Mouse (Mus musculus): ENCODE measurements around the gene Sars2. TPM values are rescaled to one million over a fixed set of nuclear protein-coding genes. Genes with fewer than 3 reads are reported as not detected.

The Sars2 gene
- polyA plus RNA-seq, 1 experiment from 2014 or later = 32.4 TPM

- H3K4me3 ChIP-seq (ENCODE audit: low read depth, low read length) = no peak overlapping the region
- 67% methylated on average over 3 of the region's 3 CpGs for WGBS
- 0 out of 2 replicates have a peak, but pooled peaks cover 3% of the 10 kb centered on the region for H3K4me1 ChIP-seq (ENCODE audit: control insufficient read depth, insufficient read depth, low read length)
- no peak overlapping the region for H3K27ac ChIP-seq (ENCODE audit: low read depth, low read length)
- H3K9ac ChIP-seq (ENCODE audit: low read length) = no peak overlapping the region
- H3K27me3 ChIP-seq (ENCODE audit: control insufficient read depth, insufficient read depth, low read length) = no peaks in the 10 kb centered on the region
- H3K4me2 ChIP-seq (ENCODE audit: low read depth) = no peak overlapping the region
- H3K9me3 ChIP-seq (ENCODE audit: control insufficient read depth, low read length) = no peaks in the 10 kb centered on the region
- DNase-seq (ENCODE audit: low spot score) (no peak), ATAC-seq (ENCODE audit: insufficient read depth, low FRiP score, low TSS enrichment) (no peak)
- no peaks in the 10 kb centered on the region for H3K36me3 ChIP-seq (ENCODE audit: control insufficient read depth, insufficient read depth, low read length)
Observed at GRCm38 (mm10) chr7:28720753-28721537, 20.8 kb upstream of the Sars2 start.

- DNase-seq (ENCODE audit: low spot score) = no peak
- H3K27me3 ChIP-seq (ENCODE audit: control insufficient read depth, insufficient read depth, low read length) = no peaks in the 10 kb centered on the region
- H3K9ac ChIP-seq (ENCODE audit: low read length) = no peak overlapping the region
Observed at GRCm38 (mm10) chr7:28722079-28722478, 19.7 kb upstream of the Sars2 start.

GRCm38 (mm10) chr7:28724613-28725012 lies 17.2 kb upstream of the Sars2 start:
- H3K4me2 ChIP-seq (ENCODE audit: low read depth) = no peak overlapping the region
- DNase-seq (ENCODE audit: low spot score) (no peak), ATAC-seq (ENCODE audit: insufficient read depth, low FRiP score, low TSS enrichment) (no peak)
- H3K27me3 ChIP-seq (ENCODE audit: control insufficient read depth, insufficient read depth, low read length) = no peaks in the 10 kb centered on the region
- no peaks in the 10 kb centered on the region for H3K9me3 ChIP-seq (ENCODE audit: control insufficient read depth, low read length)
- no peak overlapping the region for H3K27ac ChIP-seq (ENCODE audit: low read depth, low read length)
- no peak overlapping the region for H3K4me3 ChIP-seq (ENCODE audit: low read depth, low read length)
- H3K9ac ChIP-seq (ENCODE audit: low read length) = no peak overlapping the region
- no peaks in the 10 kb centered on the region for H3K36me3 ChIP-seq (ENCODE audit: control insufficient read depth, insufficient read depth, low read length)
- 86% methylated on average over 2 of the region's 2 CpGs for WGBS
- H3K4me1 ChIP-seq (ENCODE audit: control insufficient read depth, insufficient read depth, low read length) = no peaks in the 10 kb centered on the region

More at GRCm38 (mm10) chr7:28722079-28722478, 19.7 kb upstream of the Sars2 start:
- ATAC-seq (ENCODE audit: insufficient read depth, low FRiP score, low TSS enrichment) = no peak
- H3K4me2 ChIP-seq (ENCODE audit: low read depth) = no peak overlapping the region
- no peaks in the 10 kb centered on the region for H3K36me3 ChIP-seq (ENCODE audit: control insufficient read depth, insufficient read depth, low read length)
- no peaks in the 10 kb centered on the region for H3K9me3 ChIP-seq (ENCODE audit: control insufficient read depth, low read length)
- H3K4me3 ChIP-seq (ENCODE audit: low read depth, low read length) = no peak overlapping the region
- H3K4me1 ChIP-seq (ENCODE audit: control insufficient read depth, insufficient read depth, low read length) = no peaks in the 10 kb centered on the region
- WGBS = 93% methylated on average over 7 of the region's 7 CpGs
- no peak overlapping the region for H3K27ac ChIP-seq (ENCODE audit: low read depth, low read length)

DNA sequence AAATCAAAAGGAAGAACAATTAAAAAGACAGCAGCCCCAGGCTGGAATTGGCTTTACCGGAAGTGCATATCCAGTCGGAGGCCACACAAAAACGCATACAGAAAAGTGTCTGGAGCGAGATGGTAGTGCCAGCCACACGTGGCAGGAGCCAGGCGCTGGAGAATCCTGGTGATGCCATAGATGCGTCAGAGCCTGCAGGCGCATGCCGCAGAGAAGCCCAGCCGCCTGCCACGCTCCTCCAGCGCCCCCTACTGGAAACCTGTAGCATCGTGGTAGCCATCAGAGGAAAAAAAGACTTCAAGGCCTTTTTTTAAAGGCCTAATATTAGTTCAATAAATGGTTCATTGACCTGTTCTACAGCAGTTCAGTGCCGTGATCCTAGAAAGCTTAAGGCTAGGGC lies 15.2 kb upstream of the Sars2 start:
- Histone ChIP-seq H3K4me2 (ENCODE audit: low read depth) (no peak overlapping the region; the same call in 1 of the 2 replicates), H3K9me3 (ENCODE audit: control insufficient read depth, low read length) (no peaks in the 10 kb centered on the region), H3K27ac (ENCODE audit: low read depth, low read length) (no peak overlapping the region), H3K27me3 (ENCODE audit: control insufficient read depth, insufficient read depth, low read length) (no peaks in the 10 kb centered on the region), H3K4me1 (ENCODE audit: control insufficient read depth, insufficient read depth, low read length) (no peaks in the 10 kb centered on the region), H3K36me3 (ENCODE audit: control insufficient read depth, insufficient read depth, low read length) (no peaks in the 10 kb centered on the region), H3K4me3 (ENCODE audit: low read depth, low read length) (no peak overlapping the region), H3K9ac (ENCODE audit: low read length) (no peak overlapping the region)
- DNase-seq (ENCODE audit: low spot score) (peak; percentile 79), ATAC-seq (ENCODE audit: insufficient read depth, low FRiP score, low TSS enrichment) (no peak)
- 7% methylated on average over 14 of the region's 14 CpGs for WGBS

DNA sequence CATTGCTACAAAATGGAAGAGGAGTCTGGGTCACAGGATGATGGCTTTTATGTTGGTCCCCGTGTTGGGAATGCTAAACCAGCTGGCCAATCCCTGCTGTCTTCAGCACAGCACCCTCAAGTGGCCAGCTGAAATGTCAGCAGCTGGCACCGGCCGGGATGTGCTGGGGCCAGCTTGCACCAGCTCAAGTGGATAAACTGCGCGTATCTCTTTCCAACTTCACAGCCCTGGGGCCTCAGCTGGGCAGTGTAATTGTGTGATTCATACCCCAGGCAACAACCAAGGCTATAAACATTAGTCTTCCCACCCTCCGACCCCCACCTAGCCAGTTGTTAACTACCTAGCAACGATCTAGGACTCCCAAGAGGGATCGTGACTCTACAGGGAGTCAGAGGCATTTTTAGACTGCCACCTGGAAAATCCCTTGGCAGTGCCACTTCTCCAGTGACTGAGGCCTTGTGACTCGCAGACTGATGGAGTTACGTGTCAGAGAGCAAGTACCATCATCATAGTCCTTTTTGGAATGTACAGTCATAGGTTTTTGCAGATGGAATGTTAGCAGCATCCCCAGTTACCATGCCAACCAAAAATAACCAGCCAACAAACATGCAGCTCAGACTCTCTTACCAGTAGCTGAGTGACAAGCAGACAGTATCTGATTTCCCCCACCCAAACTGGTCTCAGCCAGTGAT lies 14.0 kb upstream of the Sars2 start:
- Histone ChIP-seq H3K9ac (ENCODE audit: low read length) (no peak overlapping the region; the same call in 1 of the 2 replicates), H3K4me2 (ENCODE audit: low read depth) (no peak overlapping the region), H3K27me3 (ENCODE audit: control insufficient read depth, insufficient read depth, low read length) (peaks cover 2% of the 10 kb centered on the region; the same call in 1 of the 2 replicates), H3K36me3 (ENCODE audit: control insufficient read depth, insufficient read depth, low read length) (no peaks in the 10 kb centered on the region), H3K4me1 (ENCODE audit: control insufficient read depth, insufficient read depth, low read length) (no peaks in the 10 kb centered on the region; the same call in 1 of the 2 replicates), H3K4me3 (ENCODE audit: low read depth, low read length) (no peak overlapping the region), H3K9me3 (ENCODE audit: control insufficient read depth, low read length) (no peaks in the 10 kb centered on the region), H3K27ac (ENCODE audit: low read depth, low read length) (no peak overlapping the region)
- WGBS = 53% methylated on average over 10 of the region's 10 CpGs
- DNase-seq (ENCODE audit: low spot score) = peak; percentile 46
- 0 out of 2 replicates have a peak, but pooled peaks have one; percentile 45 for ATAC-seq (ENCODE audit: insufficient read depth, low FRiP score, low TSS enrichment)

DNA sequence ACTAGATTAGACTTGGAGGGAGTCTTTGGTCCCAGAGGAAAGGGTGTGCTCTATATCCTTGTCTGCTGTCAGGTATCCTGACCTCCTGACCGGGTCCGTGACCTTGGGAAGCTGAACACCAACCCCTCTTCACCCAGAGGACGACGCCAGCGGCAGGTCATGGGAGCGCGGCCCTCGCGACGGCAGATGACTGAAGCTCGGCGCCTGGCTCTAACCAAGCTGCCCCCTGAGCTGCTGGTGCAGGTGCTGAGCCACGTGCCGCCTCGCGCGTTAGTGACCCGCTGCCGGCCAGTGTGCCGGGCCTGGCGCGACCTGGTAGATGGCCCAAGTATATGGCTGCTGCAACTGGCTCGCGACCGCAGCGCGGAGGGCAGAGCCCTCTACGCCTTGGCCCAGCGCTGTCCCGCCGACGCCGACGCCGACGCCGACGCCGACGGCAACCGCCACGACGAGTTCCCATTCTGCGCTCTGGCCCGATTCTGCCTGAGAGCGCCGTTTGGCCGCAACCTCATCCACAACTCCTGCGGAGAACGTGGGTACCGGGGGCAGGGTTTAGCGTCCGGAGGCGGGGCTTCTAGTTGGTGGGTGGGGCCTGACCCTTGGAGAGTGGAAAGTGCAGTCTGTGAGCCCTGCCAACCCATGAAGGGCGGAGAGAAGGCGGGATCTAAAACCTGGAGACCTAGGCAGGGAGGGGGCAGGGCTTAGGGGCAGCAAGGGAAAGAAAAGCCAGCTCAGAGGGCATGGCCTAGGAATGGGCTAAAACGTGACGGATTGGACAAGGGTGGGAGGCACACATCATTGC lies 9.2 kb upstream of the Sars2 start:
- H3K9ac ChIP-seq (ENCODE audit: low read length) = peak overlapping the region; percentile 44
- ATAC-seq (ENCODE audit: insufficient read depth, low FRiP score, low TSS enrichment) (peak; percentile 85), DNase-seq (ENCODE audit: low spot score) (peak; percentile 81)
- no peak overlapping the region for H3K27ac ChIP-seq (ENCODE audit: low read depth, low read length)
- 2% methylated on average over 58 of the region's 58 CpGs for WGBS
- no peaks in the 10 kb centered on the region for H3K9me3 ChIP-seq (ENCODE audit: control insufficient read depth, low read length)
- peak overlapping the region; percentile 83 for H3K4me2 ChIP-seq (ENCODE audit: low read depth)
- H3K36me3 ChIP-seq (ENCODE audit: control insufficient read depth, insufficient read depth, low read length) = peaks cover 3% of the 10 kb centered on the region; the same call in 1 of the 2 replicates
- H3K4me3 ChIP-seq (ENCODE audit: low read depth, low read length) = peak overlapping the region; percentile 42
- no peaks in the 10 kb centered on the region; the same call in 1 of the 2 replicates for H3K4me1 ChIP-seq (ENCODE audit: control insufficient read depth, insufficient read depth, low read length)
- H3K27me3 ChIP-seq (ENCODE audit: control insufficient read depth, insufficient read depth, low read length) = peaks cover 2% of the 10 kb centered on the region; the same call in 1 of the 2 replicates

- Histone ChIP-seq H3K27ac (ENCODE audit: low read depth, low read length) (no peak overlapping the region), H3K4me3 (ENCODE audit: low read depth, low read length) (peak overlapping the region; percentile 42)
- ATAC-seq (ENCODE audit: insufficient read depth, low FRiP score, low TSS enrichment) = no peak
Observed at GRCm38 (mm10) chr7:28733211-28733610, 8.6 kb upstream of the Sars2 start.

GRCm38 (mm10) chr7:28735701-28736100 lies 6.1 kb upstream of the Sars2 start:
- ATAC-seq (ENCODE audit: insufficient read depth, low FRiP score, low TSS enrichment) (no peak), DNase-seq (ENCODE audit: low spot score) (no peak)
- WGBS = 82% methylated on average over 6 of the region's 6 CpGs
- Histone ChIP-seq H3K4me2 (ENCODE audit: low read depth) (no peak overlapping the region), H3K4me3 (ENCODE audit: low read depth, low read length) (no peak overlapping the region), H3K9ac (ENCODE audit: low read length) (no peak overlapping the region), H3K9me3 (ENCODE audit: control insufficient read depth, low read length) (no peaks in the 10 kb centered on the region), H3K27ac (ENCODE audit: low read depth, low read length) (no peak overlapping the region), H3K36me3 (ENCODE audit: control insufficient read depth, insufficient read depth, low read length) (peaks cover 5% of the 10 kb centered on the region; the same call in 1 of the 2 replicates), H3K4me1 (ENCODE audit: control insufficient read depth, insufficient read depth, low read length) (no peaks in the 10 kb centered on the region; the same call in 1 of the 2 replicates), H3K27me3 (ENCODE audit: control insufficient read depth, insufficient read depth, low read length) (peaks cover 2% of the 10 kb centered on the region; the same call in 1 of the 2 replicates)

More at GRCm38 (mm10) chr7:28733211-28733610, 8.6 kb upstream of the Sars2 start:
- DNase-seq (ENCODE audit: low spot score) = no peak
- H3K9ac ChIP-seq (ENCODE audit: low read length) = 0 out of 2 replicates have a peak overlapping the region, but pooled peaks have one; percentile 8
- H3K4me1 ChIP-seq (ENCODE audit: control insufficient read depth, insufficient read depth, low read length) = no peaks in the 10 kb centered on the region; the same call in 1 of the 2 replicates
- H3K27me3 ChIP-seq (ENCODE audit: control insufficient read depth, insufficient read depth, low read length) = peaks cover 2% of the 10 kb centered on the region; the same call in 1 of the 2 replicates
- H3K4me2 ChIP-seq (ENCODE audit: low read depth) = peak overlapping the region; percentile 83
- peaks cover 4% of the 10 kb centered on the region; the same call in 1 of the 2 replicates for H3K36me3 ChIP-seq (ENCODE audit: control insufficient read depth, insufficient read depth, low read length)
- no peaks in the 10 kb centered on the region for H3K9me3 ChIP-seq (ENCODE audit: control insufficient read depth, low read length)
- 4% methylated on average over 11 of the region's 11 CpGs for WGBS
